Mouse (Mus musculus): ENCODE data around the gene Efcab7. TPM values are rescaled to one million over a fixed set of nuclear protein-coding genes. Genes with fewer than 3 reads are reported as not detected.

Gene Efcab7
- total and polyA plus RNA-seq, 3 experiments, result 10.6 to 57.0 (median 14.6) TPM

DNA sequence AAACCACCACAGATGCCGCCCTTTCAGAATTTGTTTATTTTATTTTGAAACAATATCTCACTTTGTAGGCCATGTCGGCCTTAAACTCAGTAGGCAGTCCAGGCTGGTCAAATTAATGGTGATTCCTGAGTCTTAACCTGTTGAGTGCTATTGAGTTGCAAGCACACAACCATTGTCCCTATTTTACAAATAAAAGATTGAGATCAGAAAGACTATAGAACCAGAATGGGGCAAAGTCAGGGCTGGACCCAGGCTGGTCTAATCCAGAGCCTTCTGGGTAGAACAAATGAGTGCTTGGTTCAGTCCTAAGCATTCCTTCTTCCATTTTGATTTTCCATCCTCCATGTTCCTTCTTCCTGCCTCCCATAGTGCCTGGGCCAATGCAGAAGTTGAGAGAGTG lies 117.5 kb downstream of the Efcab7 start:
- no peaks in the 10 kb centered on the region for H3K9me3 ChIP-seq (replicated peaks; ENCODE audit: low read length)
- in situ Hi-C loops (cut with MboI; ENCODE audit: low pct_ligation_motif_present, low pct_unique_long_range_greater_than_20kb, low sequenced_read_pairs) (no loop called here), dilution Hi-C loops (cut with MboI; ENCODE audit: extremely low pct_ligation_motif_present, extremely low pct_unique_long_range_greater_than_20kb, low sequenced_read_pairs) (no loop called here)
- no peak overlapping the region for H3K4me2 ChIP-seq (ENCODE audit: insufficient read depth, low read depth, poor library complexity, severe bottlenecking)
- DNase-seq (ENCODE audit: extremely low read depth), result no peak
- no peak overlapping the region for H3K9ac ChIP-seq (ENCODE audit: insufficient read depth, low read depth)
- no peak overlapping the region for H3K27ac ChIP-seq (ENCODE audit: insufficient read depth, low read depth)
- no peaks in the 10 kb centered on the region for H3K27me3 ChIP-seq (replicated peaks)
- no peaks in the 10 kb centered on the region for H3K79me2 ChIP-seq (replicated peaks; ENCODE audit: control insufficient read depth, extremely low read depth, insufficient read depth, poor library complexity, severe bottlenecking)
- H3K36me3 ChIP-seq (replicated peaks in 1 of 2; ENCODE audit: control insufficient read depth in 1 of 2, insufficient read depth in 1 of 2, low read length in 1 of 2), result peaks cover 0 to 10% of the 10 kb centered on the region in 2 experiments
- H3K4me1 ChIP-seq (ENCODE audit: control insufficient read depth in 1 of 2, insufficient read depth in 2 of 2), result peaks cover 20 to 67% of the 10 kb centered on the region in 2 experiments
- no peak overlapping the region for H3K4me3 ChIP-seq (replicated peaks in 1 of 3; ENCODE audit: low read depth in 2 of 3, low read length in 2 of 3, poor library complexity in 1 of 3)
- TF ChIP-seq TCF12 (IDR thresholded peaks at IDR 0.05; ENCODE audit: low read depth, low read length), result no peak
- TF ChIP-seq UBTF (IDR thresholded peaks at IDR 0.05; ENCODE audit: low read depth, low read length), result no peak
- no peak for TF ChIP-seq HCFC1 (IDR thresholded peaks at IDR 0.05; ENCODE audit: low read depth, low read length)
- no peak for TF ChIP-seq KAT2A (IDR thresholded peaks at IDR 0.05; ENCODE audit: insufficient replicate concordance, low read length)
- no peak for TF ChIP-seq MAX (IDR thresholded peaks at IDR 0.05; ENCODE audit: low read length)

DNA sequence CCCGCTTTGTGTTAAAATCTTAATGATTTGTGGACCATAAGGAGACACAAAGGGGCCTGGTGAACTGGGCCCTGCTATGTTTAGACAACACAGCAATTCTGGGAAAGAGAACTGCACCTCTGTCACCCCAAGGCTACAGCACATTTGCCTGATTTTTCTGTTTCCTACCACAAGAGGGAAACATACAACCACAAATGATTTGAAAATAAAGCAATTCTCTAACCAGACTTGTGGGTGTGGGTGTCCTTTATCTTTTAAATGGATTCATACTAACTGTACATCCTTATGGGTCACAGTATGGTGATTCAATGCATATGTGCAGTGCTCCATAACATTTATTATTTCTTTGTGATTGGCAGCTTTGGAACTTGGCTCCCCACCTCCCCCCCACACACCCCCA lies 118.2 kb downstream of the Efcab7 start:
- Histone ChIP-seq H3K4me1 (ENCODE audit: control insufficient read depth in 1 of 2, insufficient read depth in 2 of 2) (peaks cover 20 to 62% of the 10 kb centered on the region in 2 experiments), H3K4me2 (ENCODE audit: insufficient read depth, low read depth, poor library complexity, severe bottlenecking) (no peak overlapping the region), H3K36me3 (replicated peaks in 1 of 2; ENCODE audit: control insufficient read depth in 1 of 2, insufficient read depth in 1 of 2, low read length in 1 of 2) (peaks cover 0 to 14% of the 10 kb centered on the region in 2 experiments), H3K79me2 (replicated peaks; ENCODE audit: control insufficient read depth, extremely low read depth, insufficient read depth, poor library complexity, severe bottlenecking) (no peaks in the 10 kb centered on the region), H3K27me3 (replicated peaks) (no peaks in the 10 kb centered on the region), H3K9me3 (replicated peaks; ENCODE audit: low read length) (no peaks in the 10 kb centered on the region), H3K4me3 (replicated peaks in 1 of 3; ENCODE audit: low read depth in 2 of 3, low read length in 2 of 3, poor library complexity in 1 of 3) (no peak overlapping the region), H3K9ac (ENCODE audit: insufficient read depth, low read depth) (no peak overlapping the region), H3K27ac (ENCODE audit: insufficient read depth, low read depth) (no peak overlapping the region)
- in situ Hi-C loops (cut with MboI; ENCODE audit: low pct_ligation_motif_present, low pct_unique_long_range_greater_than_20kb, low sequenced_read_pairs), result no loop called here
- no peak for TF ChIP-seq MAFK (IDR thresholded peaks at IDR 0.05; ENCODE audit: insufficient replicate concordance, low read length)
- no peak for TF ChIP-seq POLR2AphosphoS2 (IDR thresholded peaks at IDR 0.05; ENCODE audit: low read depth, low read length)
- TF ChIP-seq CHD1 (IDR thresholded peaks at IDR 0.05; ENCODE audit: low read depth, low read length), result no peak
- no peak for TF ChIP-seq MAZ (IDR thresholded peaks at IDR 0.05; ENCODE audit: low read depth, low read length)
- no peak for TF ChIP-seq RCOR1 (conservative IDR thresholded peaks at IDR 0.05; ENCODE audit: low read depth, low read length)
- no peak for TF ChIP-seq TBP (conservative IDR thresholded peaks at IDR 0.05; ENCODE audit: low read depth, low read length)
- no peak for TF ChIP-seq ELF1 (IDR thresholded peaks at IDR 0.05; ENCODE audit: low read depth, low read length)
- TF ChIP-seq RAD21 (IDR thresholded peaks at IDR 0.05; ENCODE audit: low read depth, low read length), result peak; percentile 75
- no peak for TF ChIP-seq NELFE (IDR thresholded peaks at IDR 0.05; ENCODE audit: low read depth, low read length)
- TF ChIP-seq ZMIZ1 (IDR thresholded peaks at IDR 0.05; ENCODE audit: low read depth, low read length), result no peak
- no peak for TF ChIP-seq E2F4 (IDR thresholded peaks at IDR 0.05; ENCODE audit: insufficient replicate concordance, low read depth, low read length)
- no peak for TF ChIP-seq NRF1 (IDR thresholded peaks at IDR 0.05; ENCODE audit: low read depth, low read length)
- TF ChIP-seq USF2 (conservative IDR thresholded peaks at IDR 0.05; ENCODE audit: low read depth, low read length), result no peak
- TF ChIP-seq PAX5 (IDR thresholded peaks at IDR 0.05; ENCODE audit: low read length), result no peak
- TF ChIP-seq SMC3 (IDR thresholded peaks at IDR 0.05; ENCODE audit: low read depth, low read length), result peak; percentile 42
- TF ChIP-seq KAT2A (IDR thresholded peaks at IDR 0.05; ENCODE audit: insufficient replicate concordance, low read length), result no peak
- no peak for TF ChIP-seq GABPA (IDR thresholded peaks at IDR 0.05; ENCODE audit: insufficient replicate concordance, low read depth, low read length)
- TF ChIP-seq ETS1 (conservative IDR thresholded peaks at IDR 0.05; ENCODE audit: low read depth, low read length), result no peak
- no peak for TF ChIP-seq UBTF (IDR thresholded peaks at IDR 0.05; ENCODE audit: low read depth, low read length)
- TF ChIP-seq CTCF (conservative IDR thresholded peaks at IDR 0.05 in 1 of 2, IDR thresholded peaks at IDR 0.05 in 1 of 2; ENCODE audit: low read depth in 2 of 2, low read length in 2 of 2), result peak; percentile 9 to 67; a peak in 2 of 4 replicates
- no peak for TF ChIP-seq IRF4 (IDR thresholded peaks at IDR 0.05; ENCODE audit: low read depth, low read length)
- no peak for TF ChIP-seq POLR2A (IDR thresholded peaks at IDR 0.05; ENCODE audit: low read depth, low read length)
- TF ChIP-seq ZC3H11A (IDR thresholded peaks at IDR 0.05; ENCODE audit: low read depth, low read length), result no peak
- no peak for TF ChIP-seq ZNF384 (IDR thresholded peaks at IDR 0.05; ENCODE audit: low read depth, low read length)
- TF ChIP-seq USF1 (IDR thresholded peaks at IDR 0.05; ENCODE audit: low read depth, low read length), result no peak
- DNase-seq (ENCODE audit: extremely low read depth), result peak; percentile 43
- dilution Hi-C loops (cut with MboI; ENCODE audit: extremely low pct_ligation_motif_present, extremely low pct_unique_long_range_greater_than_20kb, low sequenced_read_pairs), result no loop called here

Measured in CH12.LX (cell line).